ENCODE assay signal across 9 mouse cellular contexts in genomic region chr2:118499135-118499961, GRCm38 (mm10). TPM values are rescaled to one million over a fixed set of nuclear protein-coding genes. Genes with fewer than 3 reads are reported as not detected.
DNase-seq lines count a peak whose midpoint lies in the region; ATAC-seq and TF ChIP-seq lines count a peak whose summit lies in the region.
"Had no signal": no experiment of that assay in that cellular context is flagged by ENCODE, and none has a peak within 500 bp of the region (broad histone marks: within the 10 kb centered on the region; RNA-seq: fewer than 3 reads in every experiment).

No protein-coding gene starts in this region.

- H3K27me3 ChIP-seq in forebrain, embryonic 10.5 days (ENCODE audit: poor library complexity, severe bottlenecking): peaks cover 13% of the 10 kb centered on the region; the same call in 1 of the 2 replicates
- H3K27me3 ChIP-seq in forebrain, embryonic 15.5 days: no peaks in the 10 kb centered on the region
- H3K27me3 ChIP-seq in spleen, adult 2 months (ENCODE audit: control insufficient read depth, insufficient read depth, low read length): no peaks in the 10 kb centered on the region
- H3K27me3 ChIP-seq in hindbrain, embryonic 12.5 days: no peaks in the 10 kb centered on the region
- no peaks in the 10 kb centered on the region for H3K27me3 ChIP-seq in splenic B cell, adult 2 months (ENCODE audit: control insufficient read depth, insufficient read depth, low read length, poor library complexity, severe bottlenecking)

- H3K4me1 ChIP-seq in forebrain, embryonic 10.5 days: peaks cover 39% of the 10 kb centered on the region
- H3K4me1 ChIP-seq in forebrain, embryonic 15.5 days: peaks cover 3% of the 10 kb centered on the region; the same call in 1 of the 2 replicates
- H3K4me1 ChIP-seq in spleen, adult 2 months (ENCODE audit: control insufficient read depth, insufficient read depth, insufficient read length): peaks cover 10% of the 10 kb centered on the region; the same call in 1 of the 2 replicates
- H3K4me1 ChIP-seq in hindbrain, embryonic 12.5 days: peaks cover 15% of the 10 kb centered on the region

- H3K9ac ChIP-seq in forebrain, embryonic 15.5 days (replicated peaks): no peak overlapping the region
- H3K9ac ChIP-seq in hindbrain, embryonic 12.5 days: no peak overlapping the region
- H3K9ac ChIP-seq: lung, embryonic 14.5 days had no signal

- no peak for TF ChIP-seq POLR2A in spleen, adult 2 months (IDR thresholded peaks at IDR 0.05; ENCODE audit: low read depth, low read length)

- no peaks in the 10 kb centered on the region for H3K9me3 ChIP-seq in forebrain, embryonic 10.5 days
- no peaks in the 10 kb centered on the region for H3K9me3 ChIP-seq in forebrain, embryonic 15.5 days
- H3K9me3 ChIP-seq in hindbrain, embryonic 12.5 days (replicated peaks): no peaks in the 10 kb centered on the region

- no peak for TF ChIP-seq CTCF in spleen, adult 2 months (IDR thresholded peaks at IDR 0.05; ENCODE audit: extremely low read depth, insufficient read depth, insufficient read length, insufficient replicate concordance)

- DNase-seq in forebrain, embryonic 10.5 days (ENCODE audit: extremely low spot score, low spot score): no peak
- DNase-seq in spleen, adult 2 months (ENCODE audit: low read depth in 1 of 2, low spot score in 2 of 2): peak; percentile 24 to 45
- DNase-seq in spleen, postnatal 14 days (ENCODE audit: low spot score in 2 of 2): no peak
- DNase-seq in splenic B cell, adult 2 months (ENCODE audit: low read depth, low spot score): peak; percentile 77
- no peak for DNase-seq in embryo, embryonic 9.5 days (ENCODE audit: extremely low spot score)
- no peak for DNase-seq in kidney, postnatal 25 days
- DNase-seq: lung, embryonic 14.5 days had no signal

- peak overlapping the region; percentile 74 for H3K27ac ChIP-seq in forebrain, embryonic 10.5 days
- no peak overlapping the region for H3K27ac ChIP-seq in forebrain, embryonic 15.5 days (replicated peaks)
- H3K27ac ChIP-seq in spleen, adult 2 months (ENCODE audit: insufficient read depth, low read length): no peak overlapping the region
- H3K27ac ChIP-seq in hindbrain, embryonic 12.5 days: peak overlapping the region; percentile 44; the same call in 1 of the 2 replicates

- H3K4me2 ChIP-seq in forebrain, embryonic 15.5 days (replicated peaks): no peak overlapping the region
- no peak overlapping the region for H3K4me2 ChIP-seq in hindbrain, embryonic 12.5 days (replicated peaks)
- H3K4me2 ChIP-seq: lung, embryonic 14.5 days had no signal

- H3K36me3 ChIP-seq in forebrain, embryonic 10.5 days (replicated peaks): no peaks in the 10 kb centered on the region
- no peaks in the 10 kb centered on the region for H3K36me3 ChIP-seq in forebrain, embryonic 15.5 days
- no peaks in the 10 kb centered on the region for H3K36me3 ChIP-seq in spleen, adult 2 months (ENCODE audit: control insufficient read depth, insufficient read depth, low read length)
- no peaks in the 10 kb centered on the region for H3K36me3 ChIP-seq in hindbrain, embryonic 12.5 days
- H3K36me3 ChIP-seq in splenic B cell, adult 2 months (ENCODE audit: control insufficient read depth, insufficient read depth, low read length, poor library complexity, severe bottlenecking): no peaks in the 10 kb centered on the region

- WGBS in forebrain, embryonic 10.5 days: 48% methylated on average over 20 of the region's 20 CpGs
- 36% methylated on average over 20 of the region's 20 CpGs for WGBS in forebrain, embryonic 15.5 days
- 9% methylated on average over 20 of the region's 20 CpGs for WGBS in spleen, adult 2 months
- WGBS in hindbrain, embryonic 12.5 days: 38% methylated on average over 20 of the region's 20 CpGs

- no peak for ATAC-seq in forebrain, embryonic 15.5 days (replicated peaks)
- peak; percentile 46; the same call in 1 of the 2 replicates for ATAC-seq in hindbrain, embryonic 12.5 days (ENCODE audit: low FRiP score)

- H3K4me3 ChIP-seq in forebrain, embryonic 10.5 days: no peak overlapping the region
- H3K4me3 ChIP-seq in forebrain, embryonic 15.5 days: no peak overlapping the region
- no peak overlapping the region for H3K4me3 ChIP-seq in spleen, adult 2 months (ENCODE audit: extremely low read depth, insufficient read depth, insufficient read length)
- no peak overlapping the region for H3K4me3 ChIP-seq in hindbrain, embryonic 12.5 days

RNA-seq across cellular contexts. Expression of gene Srp14, which starts 19.8 kb away (rescaled TPM):
- 238 and 240 TPM in 2 replicates for polyA plus RNA-seq in forebrain, embryonic 10.5 days (2016; fragmentation: Nextera tagmentation; extraction: Ambion mirVana)
- polyA plus RNA-seq in forebrain, embryonic 15.5 days (2015; fragmentation: Nextera tagmentation; extraction: Ambion mirVana): 332 and 333 TPM in 2 replicates
- polyA plus RNA-seq in spleen, adult 2 months (2012; rRNA removed): 29.0 and 32.0 TPM in 2 replicates
- 261 and 288 TPM in 2 replicates for polyA plus RNA-seq in hindbrain, embryonic 12.5 days (2016; fragmentation: Nextera tagmentation; extraction: Ambion mirVana)

RNA-seq across cellular contexts. Expression of gene Bmf, which starts 50.1 kb away (rescaled TPM):
- polyA plus RNA-seq in forebrain, embryonic 10.5 days (2016; fragmentation: Nextera tagmentation; extraction: Ambion mirVana): 3.8 and 4.5 TPM in 2 replicates
- 1.3 and 1.8 TPM in 2 replicates for polyA plus RNA-seq in forebrain, embryonic 15.5 days (2015; fragmentation: Nextera tagmentation; extraction: Ambion mirVana)
- 24.8 and 32.4 TPM in 2 replicates for polyA plus RNA-seq in spleen, adult 2 months (2012; rRNA removed)
- 5.4 and 6.2 TPM in 2 replicates for polyA plus RNA-seq in hindbrain, embryonic 12.5 days (2016; fragmentation: Nextera tagmentation; extraction: Ambion mirVana)

Comparison
In these comparisons a context has a peak if more than half of its experiments do, and no peak if none do; other contexts are left out.
1. DNase-seq: peak in spleen, adult 2 months (2 of 2) and splenic B cell, adult 2 months (single experiment); none in forebrain, embryonic 10.5 days (single experiment), spleen, postnatal 14 days (0 of 2), embryo, embryonic 9.5 days (single experiment) and kidney, postnatal 25 days (0 of 2).
2. H3K27ac ChIP-seq: peak in forebrain, embryonic 10.5 days (single experiment) and hindbrain, embryonic 12.5 days (single experiment); none in forebrain, embryonic 15.5 days (single experiment) and spleen, adult 2 months (single experiment).